Mouse (Mus musculus) frontal cortex, adult (tissue): ENCODE data around the gene Mpeg1.
A peak's percentile ranks its signal among the peaks of the same experiment; 100 is the strongest.

Experiments used
- ATAC-seq: cut with Nextera tagmentation; 2 replicates; pipeline ENCODE4 v1.9.2; 2017; ENCODE audit warnings: mild to moderate bottlenecking, moderate library complexity, mixed read lengths; ENCODE audit not compliant: low TSS enrichment

The Mpeg1 gene

DNA sequence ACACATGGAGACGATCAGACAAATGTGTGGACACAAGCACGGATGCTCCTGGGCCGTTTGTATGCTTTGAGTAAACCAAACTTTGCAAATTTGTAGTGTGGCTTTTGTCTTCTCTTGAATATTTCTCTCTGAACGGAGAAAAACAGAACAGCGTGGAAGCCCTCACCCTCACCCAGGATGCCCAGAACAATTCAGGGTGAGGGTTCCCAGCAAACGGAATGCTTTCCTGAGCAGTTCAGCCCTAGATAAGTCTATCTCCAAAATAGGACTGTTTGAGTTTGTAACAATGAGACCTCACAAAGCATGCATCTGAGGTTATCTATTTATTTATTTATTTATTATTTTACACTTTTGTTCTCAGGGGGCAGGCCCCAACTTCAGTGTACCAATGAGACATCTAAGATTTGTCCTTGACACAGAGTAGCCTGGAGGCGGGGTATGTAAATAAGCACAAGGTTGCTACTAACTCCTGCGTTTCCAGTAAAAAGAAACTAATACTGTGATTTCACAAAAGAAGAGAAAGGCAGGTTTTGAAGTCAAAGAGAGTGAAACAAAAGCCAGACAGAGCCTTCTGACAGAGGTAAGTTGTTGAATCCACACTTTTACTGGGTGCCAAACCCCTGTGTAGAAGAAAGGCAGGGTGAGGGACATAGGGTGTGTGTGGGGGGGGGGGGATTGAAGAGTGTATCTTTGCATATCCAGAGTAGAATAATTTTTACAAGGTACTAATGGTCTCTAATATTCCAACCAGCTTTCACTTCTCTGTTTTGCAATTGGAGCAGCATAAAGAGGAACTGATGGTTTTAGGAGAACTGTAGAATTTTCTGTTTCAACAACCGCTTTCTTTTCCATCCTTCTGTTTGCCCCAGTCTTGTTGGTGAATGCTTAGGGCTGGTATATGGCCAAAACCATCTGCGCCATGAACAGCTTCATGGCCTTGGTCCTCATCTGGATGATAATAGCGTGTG is at the start of gene Mpeg1:
Mpeg1 (plus strand) TSS at position 498 of the 968 bp plus-strand sequence.
- ATAC-seq: no peak

DNA sequence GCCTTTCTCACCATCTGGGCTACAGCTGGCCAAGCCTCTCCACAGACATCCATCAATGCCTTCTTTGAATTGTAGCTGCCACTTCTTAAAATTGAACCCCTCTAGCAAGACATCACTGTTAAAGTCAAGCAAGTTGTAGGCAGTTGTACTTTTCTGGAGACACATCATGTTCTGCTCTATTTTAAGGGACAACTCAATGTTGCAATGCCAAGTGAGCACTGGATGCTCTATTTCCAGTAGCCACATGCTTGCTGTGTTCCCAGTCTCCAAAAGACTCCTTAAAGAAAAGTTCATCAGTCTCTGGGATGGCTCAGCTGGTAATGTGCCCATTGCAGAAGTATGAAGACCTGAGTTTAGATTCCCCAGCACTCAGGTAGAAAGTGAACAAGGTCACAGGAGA is 46.8 kb upstream of the Mpeg1 start:
- peak; percentile 95 for ATAC-seq

DNA sequence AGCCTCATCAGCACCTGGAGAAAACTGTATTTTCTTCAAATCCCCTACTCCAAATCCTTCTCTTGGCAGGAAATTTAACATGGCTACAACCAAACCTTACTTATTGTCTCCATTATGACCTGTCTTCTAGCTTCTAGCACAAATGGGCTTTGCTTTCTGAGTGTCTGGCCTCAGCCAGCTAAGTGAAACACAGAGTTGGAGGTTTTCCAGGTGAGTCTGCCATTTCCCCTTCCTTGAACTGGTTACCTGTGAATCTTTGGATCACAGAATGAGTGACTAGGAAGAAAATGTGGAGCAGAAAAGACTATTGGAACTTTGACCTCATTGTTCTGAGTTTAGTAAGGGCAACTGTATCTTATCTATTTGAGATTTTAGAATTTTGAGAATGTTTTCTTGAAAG is 43.2 kb upstream of the Mpeg1 start, which contains the start of gene Olfr1441:
Olfr1441 (plus strand) TSS at position 73 of the 400 bp plus-strand sequence.
- no peak for ATAC-seq

DNA sequence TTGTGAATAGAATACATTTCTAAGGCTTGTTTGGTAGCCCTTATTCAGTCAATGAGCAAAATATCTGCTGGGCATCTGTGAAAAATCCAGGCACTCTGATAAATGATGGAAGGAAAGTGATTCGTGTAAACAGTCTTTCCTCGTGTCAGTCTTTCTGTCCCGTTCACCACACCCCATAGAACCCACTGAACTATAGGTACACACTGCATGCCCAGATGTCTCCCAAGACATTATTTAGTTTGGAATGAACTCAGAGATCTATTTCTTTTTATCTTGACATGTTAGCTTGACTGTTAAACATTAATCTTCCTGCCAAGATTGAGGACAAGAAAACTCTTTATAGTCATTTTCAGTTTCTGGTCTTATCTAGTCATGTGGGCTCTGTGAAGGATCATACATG is 42.3 kb upstream of the Mpeg1 start:
- ATAC-seq: no peak

DNA sequence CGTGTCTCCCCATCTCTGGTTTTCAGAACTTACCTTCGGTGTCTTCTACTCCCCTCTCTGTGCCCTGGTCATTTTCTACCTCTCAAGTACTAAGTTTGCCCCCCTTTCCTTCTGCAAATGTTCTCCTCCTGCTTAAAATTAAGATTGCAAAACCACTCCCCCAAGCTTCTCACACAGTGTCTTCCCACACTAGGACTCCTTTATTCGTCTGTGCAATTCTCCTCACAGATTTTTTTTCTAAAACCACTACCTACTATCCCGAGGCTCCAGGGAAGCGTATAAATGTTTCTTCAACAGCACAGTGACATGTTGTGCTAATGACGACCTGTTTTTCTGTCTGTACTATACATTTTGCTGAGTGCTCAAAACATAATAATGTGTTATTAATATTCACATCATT is 40.0 kb upstream of the Mpeg1 start:
- peak; percentile 95 for ATAC-seq

DNA sequence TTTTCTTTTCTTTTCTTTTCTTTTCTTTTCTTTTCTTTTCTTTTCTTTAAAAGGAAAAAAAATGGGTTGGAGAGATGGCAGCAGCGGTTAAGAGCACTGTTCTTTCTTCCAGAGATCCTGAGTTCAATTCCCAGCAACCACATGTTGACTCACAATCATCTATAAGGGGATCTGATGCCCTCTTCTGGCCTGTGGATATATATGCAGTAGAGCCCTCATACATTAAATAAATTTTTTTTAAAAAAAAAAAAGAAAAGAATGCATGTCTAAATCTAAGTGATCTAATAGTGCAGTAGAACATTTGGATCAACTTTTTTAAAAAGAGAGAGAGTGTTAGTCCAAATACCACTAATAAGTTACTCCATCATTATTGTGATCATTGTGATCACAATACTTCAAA is 38.9 kb upstream of the Mpeg1 start:
- ATAC-seq: no peak

DNA sequence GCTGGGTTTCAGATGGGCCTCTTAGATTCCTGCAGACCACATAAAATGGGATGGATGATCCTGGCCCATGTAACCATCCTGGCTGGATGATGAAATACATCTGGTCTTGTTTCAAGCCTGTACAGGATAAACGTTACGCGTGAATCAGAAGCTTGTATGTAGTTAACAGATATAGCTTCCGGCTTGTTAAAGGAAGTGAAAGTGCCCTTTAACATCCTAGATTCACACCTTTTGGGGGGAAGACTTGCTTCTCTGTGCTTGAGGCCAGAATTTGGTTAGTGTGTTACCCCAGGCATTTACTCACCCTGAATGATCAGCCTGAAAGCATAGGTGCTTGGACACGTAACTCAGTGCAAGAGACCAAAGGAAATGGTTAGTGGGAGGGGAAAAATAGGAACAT is 33.5 kb upstream of the Mpeg1 start:
- ATAC-seq: no peak

DNA sequence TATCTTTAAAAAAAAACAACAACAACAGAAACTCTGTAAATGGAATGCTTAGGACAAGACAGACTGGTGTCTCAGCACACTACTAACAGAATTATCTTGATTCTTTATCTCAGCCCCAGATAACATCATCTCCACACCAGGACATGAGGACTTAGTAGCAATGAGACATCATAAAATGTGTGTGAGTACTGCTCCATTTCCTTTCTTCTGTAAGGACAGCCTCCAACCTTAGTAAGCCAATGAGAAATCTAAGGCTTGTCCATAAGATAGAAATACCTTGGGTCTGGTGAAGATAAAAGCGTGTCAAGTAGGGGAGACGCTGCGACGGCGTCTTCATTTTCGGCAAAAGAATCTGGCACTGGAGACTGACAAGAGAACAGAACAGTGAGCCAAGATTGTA is 33.0 kb upstream of the Mpeg1 start, which contains the start of gene Pfpl:
Pfpl (plus strand) TSS at position 301 of the 400 bp plus-strand sequence.
- ATAC-seq: no peak

DNA sequence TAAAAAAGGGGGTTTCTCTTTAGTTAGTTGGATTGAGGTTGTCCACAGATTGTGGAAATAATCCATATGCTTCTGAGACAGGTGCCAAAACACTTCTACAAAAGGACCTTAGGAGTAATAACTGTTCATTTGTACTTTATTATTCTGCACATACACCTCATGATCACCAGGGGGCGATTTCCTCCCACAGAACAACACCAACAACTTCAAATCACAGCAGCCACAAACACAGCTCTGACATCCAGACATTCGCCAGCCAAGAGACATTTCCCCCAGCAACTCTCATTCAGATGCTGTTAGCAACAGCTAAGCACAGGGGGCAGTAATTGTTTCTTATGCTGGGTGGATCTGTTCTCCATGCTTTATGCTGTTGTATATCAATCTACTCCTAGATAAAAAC is 27.5 kb upstream of the Mpeg1 start:
- ATAC-seq: 0 out of 2 replicates have a peak, but pooled peaks have one; percentile 41

DNA sequence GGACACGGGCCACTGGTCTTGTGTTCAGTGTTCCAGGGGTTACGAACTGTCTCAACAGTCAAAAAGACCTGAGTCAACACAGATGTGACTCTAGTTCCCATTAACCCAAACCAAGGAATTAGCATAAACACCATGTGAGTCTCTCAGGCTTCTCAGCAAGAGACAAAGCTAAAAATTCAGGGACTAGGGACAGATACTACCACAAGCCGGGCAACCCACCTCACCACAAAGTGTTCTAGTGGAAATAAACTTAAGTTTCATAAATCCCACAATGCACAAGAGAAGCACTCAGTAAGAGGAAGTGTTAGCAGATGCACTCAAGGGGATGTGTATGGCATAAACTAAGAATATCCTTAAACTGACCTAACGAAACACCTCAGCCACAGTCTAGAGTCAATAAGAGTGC is 25.6 kb upstream of the Mpeg1 start:
- no peak; the same call in 1 of the 2 replicates for ATAC-seq

DNA sequence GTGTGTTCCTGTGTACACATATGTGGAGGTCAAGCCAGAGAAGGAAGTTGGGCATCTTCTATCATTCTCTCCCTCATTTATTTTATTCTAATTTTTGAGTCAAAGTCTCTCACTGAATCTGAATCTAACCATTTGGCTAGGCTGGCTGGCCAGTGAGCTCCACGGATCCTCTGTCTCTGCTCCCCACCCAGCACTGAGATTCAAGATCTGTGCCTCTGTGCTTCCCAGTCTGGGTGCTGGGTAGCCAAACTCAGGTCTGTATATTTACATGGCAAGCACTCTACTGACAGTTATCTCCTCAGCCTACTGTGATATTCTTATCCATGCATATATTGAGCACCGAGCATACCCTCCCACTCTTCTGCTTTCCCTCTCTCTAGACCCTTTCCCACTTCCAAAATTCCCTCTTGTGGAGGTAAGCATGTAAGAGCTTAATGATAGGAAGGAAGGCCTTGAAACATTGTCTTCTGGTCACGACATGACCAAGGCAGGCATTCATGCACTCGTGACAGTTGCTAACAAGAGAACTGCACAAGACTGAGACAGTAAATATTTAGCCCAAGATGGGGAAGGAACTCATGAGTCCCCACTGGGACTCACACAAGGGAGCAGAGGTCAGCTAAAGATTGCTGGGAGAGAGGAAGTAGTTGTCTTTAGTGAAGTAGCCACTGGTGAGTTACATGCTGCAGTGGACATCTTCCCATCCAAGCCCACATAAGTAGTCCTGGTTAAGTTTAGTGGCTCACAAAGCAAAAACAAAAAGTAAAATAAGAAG is 24.6 kb upstream of the Mpeg1 start:
- no peak for ATAC-seq

DNA sequence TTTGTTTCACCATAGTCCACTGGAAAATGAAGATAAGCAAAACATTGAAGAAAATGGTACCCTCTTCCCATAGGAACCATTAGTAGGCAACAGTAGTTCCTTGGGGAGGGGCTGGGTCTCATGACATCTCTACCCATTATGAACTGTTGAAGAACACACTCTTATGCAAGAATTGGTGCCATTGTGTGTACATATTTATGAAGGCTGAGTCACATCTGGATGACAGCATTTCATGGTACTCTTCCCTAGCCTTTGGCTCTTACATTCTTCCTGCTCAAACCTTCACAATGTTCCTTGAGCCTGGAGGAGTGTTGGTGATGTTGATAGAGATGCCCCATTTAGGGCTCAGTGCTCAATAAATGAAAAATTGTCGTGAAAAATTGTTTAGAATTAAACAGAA is 21.0 kb upstream of the Mpeg1 start:
- ATAC-seq: no peak

DNA sequence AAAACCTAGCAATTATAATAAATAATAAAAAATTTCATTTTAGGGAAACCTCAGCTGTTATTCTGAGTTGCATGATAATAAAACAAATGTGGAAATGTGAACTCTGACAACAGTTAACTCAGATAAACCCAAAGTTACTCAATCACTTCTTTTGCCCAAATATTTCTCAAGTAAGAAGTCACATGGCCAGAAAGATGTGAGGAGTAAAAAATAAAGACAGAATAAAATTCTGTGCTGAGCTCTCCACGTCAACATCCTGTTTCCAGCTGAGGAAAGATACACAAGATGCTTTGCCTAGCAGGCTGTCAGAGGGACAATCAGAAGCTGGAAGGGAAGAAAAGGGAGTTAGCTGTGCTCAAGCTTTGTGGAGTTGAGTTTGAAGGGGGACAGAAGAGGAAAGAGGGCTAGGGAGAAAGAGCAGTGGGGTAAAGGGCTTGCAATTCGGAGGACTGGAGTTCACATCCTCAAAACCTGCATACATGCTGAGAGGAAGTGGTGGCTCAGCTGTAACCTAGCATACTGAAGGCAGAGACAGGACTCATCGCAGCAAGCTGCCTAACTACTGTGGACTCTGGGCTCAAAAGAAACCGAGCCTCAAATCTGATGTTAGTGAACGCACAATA is 20.4 kb upstream of the Mpeg1 start:
- ATAC-seq: no peak

DNA sequence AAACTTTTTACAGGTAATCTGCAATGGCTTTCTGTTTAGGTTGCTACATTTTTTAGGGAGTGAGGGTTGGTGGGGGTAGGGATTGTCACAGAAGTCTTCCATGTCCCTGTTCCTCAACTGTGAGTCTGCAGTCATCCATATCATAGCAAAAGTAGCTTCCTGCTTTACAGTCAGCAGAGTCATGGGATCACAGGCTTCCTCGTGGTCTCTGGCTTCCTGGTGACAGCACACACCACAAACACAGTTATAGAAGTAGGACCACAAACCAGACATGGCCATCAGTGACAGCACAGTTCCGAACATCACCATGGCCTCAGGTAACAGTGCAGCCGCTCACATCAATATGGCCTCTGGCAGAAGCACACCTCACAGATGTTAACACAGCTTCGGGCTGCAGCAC is 18.0 kb upstream of the Mpeg1 start:
- no peak for ATAC-seq

DNA sequence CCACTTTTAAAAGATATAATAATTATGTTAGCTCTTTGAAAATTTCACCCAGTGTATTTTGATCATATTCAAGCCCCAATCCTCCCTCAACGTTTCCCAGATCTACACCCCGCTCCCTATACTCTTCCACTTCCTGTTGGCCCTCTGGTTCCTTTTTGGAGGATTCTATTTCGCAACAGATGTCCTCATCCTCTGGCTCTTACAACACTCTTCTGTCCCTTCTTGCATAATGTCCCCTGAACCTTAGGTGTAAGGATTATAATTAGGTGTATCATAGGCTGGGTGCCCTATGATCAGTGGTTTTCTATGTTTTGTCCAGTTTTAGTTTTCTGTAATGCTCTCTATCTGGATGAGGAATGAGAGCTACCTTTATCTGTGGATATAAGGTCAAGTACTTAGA is 15.6 kb upstream of the Mpeg1 start:
- no peak for ATAC-seq

DNA sequence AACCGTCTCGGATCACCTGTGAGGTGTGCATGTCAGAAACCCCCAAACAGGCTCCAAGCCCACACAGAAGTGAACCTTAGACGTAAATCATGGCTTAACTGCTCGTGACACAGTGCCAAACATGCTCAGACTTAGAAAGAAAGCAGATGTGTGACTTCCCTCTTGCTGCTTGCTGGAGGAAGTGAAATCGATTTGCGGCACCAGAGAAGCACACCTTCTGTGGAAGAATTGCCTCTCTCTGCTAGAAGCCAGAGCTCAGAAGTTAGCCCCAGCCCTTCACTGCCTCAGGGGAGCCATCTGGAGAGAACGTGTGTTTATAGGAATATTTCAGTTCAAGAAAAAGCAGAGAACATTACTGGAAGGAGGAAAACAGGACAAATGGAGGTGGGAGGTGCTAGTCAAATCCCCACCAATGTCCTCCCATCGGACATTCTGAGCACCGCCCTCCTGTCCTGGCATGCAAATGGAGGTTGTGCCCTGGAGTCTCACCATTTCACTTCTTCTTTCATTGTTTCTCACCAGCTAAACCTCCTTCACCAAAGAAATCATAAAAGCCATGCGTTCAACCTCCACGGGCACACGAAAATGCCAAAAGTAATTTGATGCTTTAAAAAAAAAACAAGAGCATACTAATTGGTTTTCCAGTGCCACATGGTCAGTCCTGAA is 3.0 kb upstream of the Mpeg1 start:
- ATAC-seq: peak; percentile 84

DNA sequence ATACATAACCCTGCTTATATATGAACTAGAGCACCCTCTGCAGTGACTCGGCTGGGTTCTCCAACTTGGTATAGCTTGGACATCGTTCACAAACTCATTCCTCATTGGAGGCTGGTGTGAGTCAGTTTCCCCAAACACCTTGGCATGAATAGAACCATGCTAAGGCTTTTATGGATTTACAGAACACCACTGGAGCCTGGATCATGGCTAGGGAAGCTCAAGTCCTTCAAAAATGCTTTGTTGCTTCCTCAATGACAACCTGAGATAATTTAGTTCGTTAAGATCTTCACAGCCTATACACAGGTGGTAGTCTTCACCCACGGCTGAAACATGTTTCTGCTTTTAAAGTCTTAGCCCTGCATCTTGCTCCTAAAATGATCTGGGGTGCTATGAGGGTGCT is 1.1 kb upstream of the Mpeg1 start:
- ATAC-seq: no peak; the same call in 1 of the 2 replicates

DNA sequence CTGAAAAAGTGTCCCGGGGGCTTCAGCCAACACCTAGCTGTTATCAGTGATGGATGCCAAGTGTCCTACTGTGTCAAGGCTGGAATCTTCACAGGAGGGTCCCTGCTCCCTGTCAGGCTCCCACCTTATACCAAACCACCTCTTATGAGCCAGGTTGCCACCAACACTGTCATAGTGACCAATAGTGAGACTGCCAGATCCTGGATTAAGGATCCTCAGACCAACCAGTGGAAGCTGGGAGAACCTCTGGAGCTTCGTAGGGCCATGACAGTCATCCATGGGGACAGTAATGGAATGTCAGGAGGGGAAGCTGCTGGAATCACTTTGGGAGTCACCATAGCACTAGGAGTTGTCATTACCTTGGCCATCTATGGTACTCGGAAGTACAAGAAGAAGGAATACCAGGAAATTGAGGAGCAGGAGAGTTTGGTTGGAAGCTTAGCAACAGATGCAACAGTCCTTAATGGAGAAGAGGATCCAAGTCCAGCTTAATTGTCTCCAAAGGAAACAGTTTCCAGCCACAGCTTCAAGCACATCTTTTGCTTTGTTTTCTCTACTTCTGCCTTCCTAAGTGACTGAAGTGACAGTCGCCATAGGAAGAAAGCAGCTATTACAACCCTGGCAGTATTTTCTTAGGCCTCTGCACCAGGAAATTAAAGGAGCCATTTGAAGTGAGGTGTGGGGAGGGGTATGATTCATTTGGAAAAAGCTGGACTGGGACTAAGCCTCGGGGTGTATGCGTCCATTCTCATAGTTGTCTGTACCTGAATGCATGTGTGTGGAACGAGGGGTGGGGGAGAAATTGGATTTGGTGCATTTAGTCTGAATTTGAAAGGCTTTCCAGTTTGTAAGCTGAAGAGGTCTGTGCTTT is 2.5 kb downstream of the Mpeg1 start:
- no peak for ATAC-seq

DNA sequence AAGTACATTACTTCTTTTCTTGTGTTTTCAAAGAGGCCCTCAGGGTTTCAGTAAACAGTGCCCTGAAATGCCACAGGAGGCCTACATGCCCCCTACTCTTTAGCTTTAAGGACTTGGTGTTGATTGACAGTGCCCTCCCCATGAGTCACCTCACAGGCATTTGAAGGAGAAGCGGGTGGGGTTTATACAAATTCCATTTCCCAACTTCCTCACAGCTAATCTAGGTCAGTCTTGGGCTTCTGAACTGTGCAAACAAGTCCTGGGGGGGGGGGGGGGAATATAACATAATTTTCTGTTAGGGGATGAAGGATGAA is 3.1 kb downstream of the Mpeg1 start:
- no peak for ATAC-seq

DNA sequence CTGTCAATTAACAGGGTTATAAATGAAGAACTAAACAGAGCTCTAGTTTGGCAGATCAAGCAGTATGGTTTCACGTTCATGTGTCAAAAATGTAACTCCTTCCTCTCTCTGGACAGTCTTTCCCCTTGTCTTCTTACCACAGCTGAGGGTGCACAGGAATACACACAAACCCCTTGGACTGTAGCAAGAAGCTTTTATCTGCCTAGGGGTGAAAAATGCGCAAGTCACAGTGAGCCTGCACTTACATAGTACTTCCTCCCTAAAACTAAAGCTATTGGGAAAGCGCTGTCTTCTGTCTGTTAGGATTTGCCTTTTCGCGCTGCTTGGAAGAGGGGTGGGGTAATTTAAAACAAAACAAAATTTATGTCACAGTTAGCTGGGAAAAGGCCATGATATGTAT is 3.5 kb downstream of the Mpeg1 start:
- ATAC-seq: no peak

DNA sequence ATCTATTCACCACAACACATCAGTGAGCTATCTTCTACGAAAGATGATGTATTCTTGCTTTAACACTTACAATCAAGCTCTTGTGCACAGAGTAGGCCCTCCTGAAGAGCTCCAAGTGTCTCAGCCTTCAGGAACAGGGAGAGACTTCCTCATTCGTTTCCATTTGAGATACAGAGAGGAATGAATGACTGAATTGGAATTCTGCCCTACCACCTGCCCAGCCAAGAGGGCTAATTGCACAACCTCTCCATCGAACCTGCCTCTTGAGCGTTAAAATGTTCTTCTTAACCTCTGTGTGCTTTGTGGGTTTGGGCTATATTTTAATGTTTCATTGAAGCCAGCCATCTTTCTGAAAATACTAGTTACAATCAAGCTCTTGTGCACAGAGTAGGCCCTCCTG is 4.1 kb downstream of the Mpeg1 start:
- no peak for ATAC-seq
